Mouse (Mus musculus) myocyte (in vitro differentiated cells): ENCODE measurements around the gene Adgrb3.

ENCODE experiments used
- E2F4 ChIP-seq: IDR thresholded peaks from one replicate; pipeline ENCODE4 v1.6.1; 2011; ENCODE audit warnings: mild to moderate bottlenecking, control low read depth, moderate library complexity; ENCODE audit not compliant: insufficient read depth
- MAX ChIP-seq: IDR thresholded peaks from one replicate; pipeline ENCODE4 v1.6.1; 2011; ENCODE audit warnings: low read depth, mild to moderate bottlenecking, control low read depth
- MYOG ChIP-seq, 3 experiments: IDR thresholded peaks; one replicate each; pipeline ENCODE4 v1.6.1; 2011; ENCODE audit warnings: control low read depth in 2 of 3, low read depth in 2 of 3, mild to moderate bottlenecking in 2 of 3; ENCODE audit not compliant: insufficient read length in 2 of 3, control insufficient read depth in 1 of 3, insufficient read depth in 1 of 3
- POLR2A ChIP-seq: IDR thresholded peaks from one replicate; pipeline ENCODE4 v1.6.1; 2011; ENCODE audit warnings: low read depth, mild to moderate bottlenecking, control low read depth, moderate library complexity; ENCODE audit not compliant: insufficient read length
- POLR2AphosphoS2 ChIP-seq: IDR thresholded peaks from one replicate; pipeline ENCODE4 v1.6.1; 2011; ENCODE audit warnings: low read depth, control low read depth; ENCODE audit not compliant: insufficient read length
- REST ChIP-seq: IDR thresholded peaks from one replicate; pipeline ENCODE4 v1.6.1; 2011; ENCODE audit warnings: mild to moderate bottlenecking, control low read depth, moderate library complexity; ENCODE audit not compliant: insufficient read depth, insufficient read length
- SRF ChIP-seq: IDR thresholded peaks from one replicate; pipeline ENCODE4 v1.6.1; 2011; ENCODE audit warnings: low read depth; ENCODE audit not compliant: control insufficient read depth, insufficient read length
- TCF12 ChIP-seq: IDR thresholded peaks from one replicate; pipeline ENCODE4 v1.6.1; 2011; ENCODE audit warnings: mild to moderate bottlenecking, control low read depth; ENCODE audit not compliant: poor library complexity, insufficient read depth, severe bottlenecking
- TCF3 ChIP-seq: IDR thresholded peaks from one replicate; pipeline ENCODE4 v1.6.1; 2011; ENCODE audit warnings: low read depth, control low read depth; ENCODE audit not compliant: insufficient read length
- USF1 ChIP-seq: IDR thresholded peaks from one replicate; pipeline ENCODE4 v1.6.1; 2011; ENCODE audit warnings: low read depth, mild to moderate bottlenecking, control low read depth, moderate library complexity

GRCm38 (mm10) chr1:25682118-25682517 is 147.4 kb downstream of the Adgrb3 start:
- TF ChIP-seq POLR2A (no peak), REST (no peak), TCF12 (no peak), TCF3 (no peak), POLR2AphosphoS2 (no peak), E2F4 (no peak), MYOG (IDR thresholded peaks at IDR 0.05; ENCODE audit: control insufficient read depth in 1 of 3, insufficient read depth in 1 of 3, insufficient read length in 2 of 3, low read depth in 2 of 3) (no peak), SRF (no peak), MAX (no peak), USF1 (no peak)
